Mouse (Mus musculus): ENCODE data around the gene Limk2.

DNA sequence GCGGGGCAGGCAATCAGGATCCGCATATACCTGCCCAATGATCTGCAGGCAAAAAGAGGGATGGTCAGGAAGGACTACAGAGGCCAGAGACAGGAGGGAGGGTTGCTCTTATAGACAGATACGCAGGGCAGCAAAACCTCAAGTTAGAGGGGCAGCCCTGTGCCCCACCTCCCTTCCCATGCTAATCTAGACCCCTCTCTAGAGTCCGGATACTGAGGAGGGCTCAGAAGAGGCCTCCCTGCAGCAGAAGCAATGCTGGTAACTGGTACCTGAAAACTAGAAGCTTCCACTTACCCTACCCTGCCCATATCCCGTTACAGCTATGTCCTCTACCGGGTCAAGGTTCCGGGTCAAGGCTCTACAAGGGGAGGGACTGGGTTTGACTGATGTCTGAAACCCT is 62.6 kb downstream of the Limk2 start:
- TF ChIP-seq CTCF (IDR thresholded peaks at IDR 0.05; ENCODE audit: control insufficient read depth, insufficient read depth, insufficient read length) (no peak), MYOG (IDR thresholded peaks at IDR 0.05; ENCODE audit: control insufficient read depth, extremely low read depth, insufficient read length) (no peak), MYOD1 (IDR thresholded peaks at IDR 0.05; ENCODE audit: control insufficient read depth, insufficient read length, low read depth) (no peak), USF1 (IDR thresholded peaks at IDR 0.05; ENCODE audit: low read depth) (no peak), MAX (IDR thresholded peaks at IDR 0.05) (no peak), FOSL1 (IDR thresholded peaks at IDR 0.05; ENCODE audit: insufficient read depth, low read length, poor library complexity, severe bottlenecking) (no peak)
